Mouse (Mus musculus) cerebellum, adult 2 months (tissue): ENCODE measurements around the gene Igsf8. TPM values are rescaled to one million over a fixed set of nuclear protein-coding genes. Genes with fewer than 3 reads are reported as not detected.

ENCODE experiments used
- DNase-seq, 2 experiments: peaks; one replicate each; pipeline ENCODE4 v3.0.0; 2021
- H3K27ac ChIP-seq: fragments of 200-500 bp; 2 replicates; pipeline ENCODE4 v1.5.1; 2012; ENCODE audit warnings: low read length, control low read depth, inconsistent platforms; ENCODE audit not compliant: insufficient read depth
- H3K27me3 ChIP-seq: fragments of 200-500 bp; 2 replicates; pipeline ENCODE4 v1.6.1; 2012; ENCODE audit warnings: inconsistent platforms, mild to moderate bottlenecking, low read length, moderate library complexity; ENCODE audit not compliant: control insufficient read depth, insufficient read depth
- H3K4me1 ChIP-seq: fragments of 200-500 bp; 2 replicates; pipeline ENCODE4 v1.6.1; 2011; ENCODE audit warnings: low read length; ENCODE audit not compliant: control insufficient read depth, insufficient read depth
- H3K4me3 ChIP-seq: fragments of 200-500 bp; replicated peaks from 2 replicates; pipeline ENCODE3; 2011; ENCODE audit warnings: mild to moderate bottlenecking, low read depth, low read length, control low read depth; ENCODE audit not compliant: insufficient read depth
- CTCF ChIP-seq: fragments of 200-500 bp; IDR thresholded peaks from 2 replicates; pipeline ENCODE4 v1.5.1; 2011; ENCODE audit warnings: low read depth, mild to moderate bottlenecking, control low read depth, low read length, moderate library complexity, borderline replicate concordance; ENCODE audit not compliant: insufficient read depth
- POLR2A ChIP-seq: fragments of 200-500 bp; IDR thresholded peaks from 2 replicates; pipeline ENCODE4 v1.6.1; 2011; ENCODE audit warnings: low read length, control low read depth, borderline replicate concordance; ENCODE audit not compliant: insufficient read depth
- WGBS: fragments of 180-500 bp; shearing (Covaris S2); methylation state at CpG from one replicate; pipeline ENCODE4 v1.1.7; 2018; 5-methylcytosine and 5-hydroxymethylcytosine counted together
- polyA plus RNA-seq: library from polyadenylated mRNA; depleted of rRNA; stranded (reverse); fragments of >200 nt; gene quantifications from 2 replicates; pipeline ENCODE4 v1.2.3, GENCODE M21; 2012

Gene Igsf8
- polyA plus RNA-seq, 1 experiment: 254 TPM

GRCm38 (mm10) chr1:172277172-172277571, 15.7 kb downstream of the Igsf8 start:
- DNase-seq: no peak
- Histone ChIP-seq H3K27me3 (no peaks in the 10 kb centered on the region), H3K4me3 (no peak overlapping the region), H3K4me1 (no peaks in the 10 kb centered on the region), H3K27ac (no peak overlapping the region)
- no peak for TF ChIP-seq POLR2A
- no peak for TF ChIP-seq CTCF
- 75% methylated on average over 3 of the region's 3 CpGs for WGBS

- no peak overlapping the region for H3K4me3 ChIP-seq
- DNase-seq: no peak
- peaks cover 6% of the 10 kb centered on the region for H3K4me1 ChIP-seq
- no peaks in the 10 kb centered on the region for H3K27me3 ChIP-seq
- TF ChIP-seq CTCF (no peak), POLR2A (no peak)
- no peak overlapping the region for H3K27ac ChIP-seq
- WGBS: 74% methylated on average over 13 of the region's 13 CpGs
Measured at GRCm38 (mm10) chr1:172278328-172278727, 16.9 kb downstream of the Igsf8 start.

GRCm38 (mm10) chr1:172279768-172280509, 18.5 kb downstream of the Igsf8 start:
- no peak overlapping the region for H3K4me3 ChIP-seq
- TF ChIP-seq POLR2A (no peak), CTCF (no peak)
- no peak overlapping the region for H3K27ac ChIP-seq
- 71% methylated on average over 16 of the region's 16 CpGs for WGBS
- peaks cover 8% of the 10 kb centered on the region for H3K4me1 ChIP-seq
- no peak for DNase-seq
- no peaks in the 10 kb centered on the region for H3K27me3 ChIP-seq

GRCm38 (mm10) chr1:172281522-172282254, 20.2 kb downstream of the Igsf8 start:
- Histone ChIP-seq H3K4me3 (no peak overlapping the region), H3K27ac (no peak overlapping the region), H3K27me3 (no peaks in the 10 kb centered on the region), H3K4me1 (peaks cover 8% of the 10 kb centered on the region)
- no peak for DNase-seq
- 72% methylated on average over 10 of the region's 10 CpGs for WGBS
- TF ChIP-seq POLR2A (no peak), CTCF (no peak)

GRCm38 (mm10) chr1:172283073-172283472, 21.6 kb downstream of the Igsf8 start:
- peak in 1 of 2 experiments; percentile 33 for DNase-seq
- no peak for TF ChIP-seq CTCF
- no peak for TF ChIP-seq POLR2A
- WGBS: 48% methylated on average over 6 of the region's 6 CpGs
- no peak overlapping the region for H3K27ac ChIP-seq
- no peak overlapping the region for H3K4me3 ChIP-seq
- H3K27me3 ChIP-seq: no peaks in the 10 kb centered on the region
- H3K4me1 ChIP-seq: peaks cover 8% of the 10 kb centered on the region

- no peaks in the 10 kb centered on the region for H3K27me3 ChIP-seq
- DNase-seq: peak in 1 of 2 experiments; percentile 9
- TF ChIP-seq POLR2A: no peak
- no peak for TF ChIP-seq CTCF
- H3K4me1 ChIP-seq: peaks cover 8% of the 10 kb centered on the region
- 86% methylated on average over 14 of the region's 14 CpGs for WGBS
- no peak overlapping the region for H3K27ac ChIP-seq
- H3K4me3 ChIP-seq: no peak overlapping the region
Measured at GRCm38 (mm10) chr1:172284221-172284620, 22.8 kb downstream of the Igsf8 start.

GRCm38 (mm10) chr1:172286740-172287139, 25.3 kb downstream of the Igsf8 start:
- H3K27me3 ChIP-seq: no peaks in the 10 kb centered on the region
- H3K4me1 ChIP-seq: peaks cover 8% of the 10 kb centered on the region
- H3K27ac ChIP-seq: no peak overlapping the region
- TF ChIP-seq CTCF: no peak
- TF ChIP-seq POLR2A: no peak
- WGBS: 66% methylated on average over 5 of the region's 5 CpGs
- no peak for DNase-seq
- no peak overlapping the region for H3K4me3 ChIP-seq
